Mouse (Mus musculus) liver, embryonic 16.5 days (tissue): ENCODE data around the gene Gm3285. TPM values are rescaled to one million over a fixed set of nuclear protein-coding genes. Genes with fewer than 3 reads are reported as not detected.

Experiments used
- ATAC-seq: fragments of 200-750 bp; cut with Nextera tagmentation; 2 replicates; pipeline ENCODE4 v1.8.0; 2017; ENCODE audit warnings: low read depth, mild to moderate bottlenecking, moderate number of reproducible peaks, moderate library complexity
- H3K27ac ChIP-seq: fragments of 300-500 bp; sonication (generic); 2 replicates; pipeline ENCODE4 v1.5.1; 2014; ENCODE audit warnings: mild to moderate bottlenecking, low read length
- H3K27me3 ChIP-seq: fragments of 300-500 bp; sonication (generic); 2 replicates; pipeline ENCODE4 v1.6.1; 2014; ENCODE audit warnings: low read depth, low read length, mixed read lengths; ENCODE audit not compliant: control insufficient read depth, insufficient read depth
- H3K36me3 ChIP-seq: fragments of 300-500 bp; sonication (generic); 2 replicates; pipeline ENCODE4 v1.6.1; 2014; ENCODE audit warnings: mild to moderate bottlenecking; ENCODE audit not compliant: control insufficient read depth, insufficient read depth
- H3K4me1 ChIP-seq: fragments of 300-500 bp; sonication (generic); 2 replicates; pipeline ENCODE4 v1.6.1; 2014; ENCODE audit warnings: low read depth, low read length, mixed read lengths; ENCODE audit not compliant: control insufficient read depth
- H3K4me2 ChIP-seq: fragments of 300-500 bp; sonication (generic); 2 replicates; pipeline ENCODE4 v1.6.1; 2014; ENCODE audit warnings: low read depth, low read length, mixed read lengths
- H3K4me3 ChIP-seq: fragments of 300-500 bp; sonication (generic); 2 replicates; pipeline ENCODE4 v1.5.1; 2014; ENCODE audit warnings: low read depth, mild to moderate bottlenecking, low read length
- H3K9ac ChIP-seq: fragments of 300-500 bp; sonication (generic); 2 replicates; pipeline ENCODE4 v1.6.1; 2014; ENCODE audit warnings: low read depth, low read length
- H3K9me3 ChIP-seq: fragments of 300-500 bp; sonication (generic); replicated peaks from 2 replicates; pipeline ENCODE4 v1.6.1; 2016; ENCODE audit warnings: low read length; ENCODE audit not compliant: control insufficient read depth
- WGBS: fragments of 180-500 bp; shearing (Covaris S2); extraction: QIAGEN DNeasy Blood & Tissue Kit; methylation state at CpG from one replicate; pipeline ENCODE4 v1.1.7; 2014; ENCODE audit not compliant: insufficient replicate concordance; 5-methylcytosine and 5-hydroxymethylcytosine counted together
- polyA plus RNA-seq: library from polyadenylated mRNA; unstranded; fragments of >200 nt; fragmentation: Nextera tagmentation; extraction: Ambion mirVana; gene quantifications from 2 replicates; pipeline ENCODE4 v1.2.1, GENCODE M21; 2015

Gm3285 gene
- polyA plus RNA-seq = not detected in 2 replicates

DNA sequence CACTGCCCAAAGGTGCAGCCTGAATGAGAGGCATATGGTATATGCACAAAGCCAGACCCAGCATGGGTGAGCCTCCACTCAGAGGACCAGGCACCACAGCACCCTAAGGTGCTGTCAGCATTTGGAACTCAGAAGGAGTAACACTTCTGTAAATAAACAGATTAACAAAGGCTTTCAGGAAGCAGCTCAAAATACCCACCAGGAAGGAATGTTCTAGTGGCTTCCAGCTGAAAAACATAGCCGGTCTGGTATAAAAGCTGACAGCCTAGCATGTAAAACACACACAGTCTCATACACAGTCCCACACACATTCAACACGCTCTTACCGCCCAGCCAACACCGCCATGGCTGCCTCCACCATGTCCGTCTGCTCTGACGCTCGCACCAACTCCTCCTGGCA lies at the start of gene Gm3285:
Gene Gm3285 (plus strand): TSS at position 301 of the 400 bp plus-strand sequence.
- WGBS = 42% methylated on average over 7 of the region's 7 CpGs
- ATAC-seq = no peak

DNA sequence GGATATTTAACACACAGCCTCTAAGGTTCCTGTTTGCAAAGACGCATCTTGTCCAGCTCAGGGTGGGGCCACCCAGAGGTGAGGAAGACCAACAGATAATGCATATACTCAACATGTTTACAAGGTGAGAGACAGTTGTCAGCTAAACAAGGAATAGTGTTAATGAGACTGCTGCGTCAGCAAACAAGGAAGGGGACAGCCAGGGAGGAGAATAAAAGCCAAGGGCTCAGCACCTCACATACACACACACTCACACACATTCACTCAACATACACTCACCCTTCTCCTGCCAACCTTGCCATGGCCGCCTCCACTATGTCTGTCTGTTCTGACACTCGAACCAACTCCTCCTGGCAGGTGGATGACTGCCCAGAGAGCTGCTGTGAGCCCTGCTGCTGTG lies 47.4 kb upstream of the Gm3285 start, which contains the start of gene Gm2696:
Gene Gm2696 (plus strand): TSS at position 301 of the 400 bp plus-strand sequence.
- H3K4me3 ChIP-seq = no peak within 1 kb of the TSS
- no peak within 1 kb of the TSS for H3K4me2 ChIP-seq
- H3K9ac ChIP-seq = no peak within 1 kb of the TSS
- no peaks in the 10 kb centered on the region for H3K9me3 ChIP-seq
- H3K27me3 ChIP-seq = no peaks in the 10 kb centered on the region
- ATAC-seq = no peak
- no peaks in the 10 kb centered on the region for H3K36me3 ChIP-seq
- H3K4me1 ChIP-seq = no peaks in the 10 kb centered on the region
- 37% methylated on average over 4 of the region's 4 CpGs for WGBS
- no peak within 1 kb of the TSS for H3K27ac ChIP-seq

More for the DNA sequence above, at the start of gene Gm3285:
- Histone ChIP-seq H3K9ac (no peak within 1 kb of the TSS), H3K4me1 (no peaks in the 10 kb centered on the region), H3K9me3 (no peaks in the 10 kb centered on the region), H3K4me2 (no peak within 1 kb of the TSS), H3K36me3 (no peaks in the 10 kb centered on the region), H3K27ac (no peak within 1 kb of the TSS), H3K27me3 (no peaks in the 10 kb centered on the region), H3K4me3 (no peak within 1 kb of the TSS)

DNA sequence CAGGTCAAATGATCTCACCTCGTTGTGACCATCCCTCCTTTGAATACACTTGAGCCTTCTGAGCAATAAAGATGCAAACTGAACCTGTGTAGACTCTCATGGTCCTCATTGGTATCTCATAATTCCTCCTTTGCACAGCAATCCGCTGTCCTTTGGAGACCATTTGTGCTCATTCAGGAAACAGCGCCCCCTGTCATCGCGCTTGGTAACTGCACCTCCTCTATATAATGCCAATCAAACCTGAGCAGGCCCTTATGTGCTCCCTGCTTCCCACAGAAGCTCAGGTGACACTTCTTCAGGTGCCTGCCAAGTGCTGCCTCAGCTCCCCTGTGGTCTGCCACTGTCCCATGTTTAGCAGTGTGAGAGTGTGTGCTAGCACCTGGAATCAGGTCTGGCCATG lies 46.3 kb upstream of the Gm3285 start:
- Histone ChIP-seq H3K9me3 (no peaks in the 10 kb centered on the region), H3K4me2 (no peak overlapping the region), H3K4me1 (no peaks in the 10 kb centered on the region), H3K27me3 (no peaks in the 10 kb centered on the region), H3K36me3 (no peaks in the 10 kb centered on the region), H3K27ac (no peak overlapping the region), H3K4me3 (no peak overlapping the region), H3K9ac (no peak overlapping the region)
- WGBS = 30% methylated on average over 5 of the region's 5 CpGs
- ATAC-seq = no peak

DNA sequence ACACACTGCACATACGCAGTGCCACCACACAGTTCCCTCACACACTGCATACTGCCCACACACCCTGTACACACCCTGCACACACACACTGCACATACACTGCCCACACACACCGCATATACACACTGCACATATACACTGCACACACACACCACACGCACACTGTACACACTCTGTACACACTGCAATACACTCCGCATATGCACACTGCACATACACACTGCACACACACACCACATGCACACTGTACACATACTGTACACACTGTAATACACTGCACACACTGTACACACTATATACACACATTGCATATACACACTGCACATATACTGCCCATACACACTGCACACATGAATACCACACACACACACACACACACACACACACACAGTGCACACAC lies 43.3 kb upstream of the Gm3285 start:
- H3K4me1 ChIP-seq = no peaks in the 10 kb centered on the region
- H3K4me3 ChIP-seq = no peak overlapping the region
- 80% methylated on average over 4 of the region's 4 CpGs for WGBS
- no peak for ATAC-seq
- H3K9me3 ChIP-seq = no peaks in the 10 kb centered on the region
- no peaks in the 10 kb centered on the region for H3K36me3 ChIP-seq
- H3K27ac ChIP-seq = no peak overlapping the region
- H3K9ac ChIP-seq = no peak overlapping the region
- no peaks in the 10 kb centered on the region for H3K27me3 ChIP-seq
- H3K4me2 ChIP-seq = no peak overlapping the region

DNA sequence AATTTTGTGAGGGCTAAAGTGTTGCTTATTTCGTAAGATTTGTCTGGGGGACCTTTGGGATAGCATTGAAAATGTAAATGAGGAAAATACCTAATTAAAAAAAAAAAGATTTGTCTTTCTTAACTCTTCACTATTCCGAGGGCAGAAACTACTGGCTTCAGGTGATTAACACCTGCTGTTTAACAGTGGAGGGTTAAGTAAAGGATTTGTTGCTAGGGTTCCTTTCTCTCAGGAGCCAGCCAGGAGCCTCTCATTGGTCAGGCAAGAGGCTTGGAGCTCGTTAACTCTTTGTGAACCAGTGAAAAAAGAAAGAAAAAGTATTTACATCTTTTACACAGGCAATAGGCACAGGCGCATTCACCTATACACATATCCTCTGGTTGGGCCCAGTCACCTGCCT lies 42.6 kb upstream of the Gm3285 start:
- H3K27ac ChIP-seq = no peak overlapping the region
- H3K27me3 ChIP-seq = no peaks in the 10 kb centered on the region
- no peaks in the 10 kb centered on the region for H3K9me3 ChIP-seq
- no peak overlapping the region for H3K4me3 ChIP-seq
- no peak overlapping the region for H3K4me2 ChIP-seq
- ATAC-seq = no peak
- H3K9ac ChIP-seq = no peak overlapping the region
- no peaks in the 10 kb centered on the region for H3K36me3 ChIP-seq
- 46% methylated on average over 4 of the region's 4 CpGs for WGBS
- no peaks in the 10 kb centered on the region for H3K4me1 ChIP-seq

DNA sequence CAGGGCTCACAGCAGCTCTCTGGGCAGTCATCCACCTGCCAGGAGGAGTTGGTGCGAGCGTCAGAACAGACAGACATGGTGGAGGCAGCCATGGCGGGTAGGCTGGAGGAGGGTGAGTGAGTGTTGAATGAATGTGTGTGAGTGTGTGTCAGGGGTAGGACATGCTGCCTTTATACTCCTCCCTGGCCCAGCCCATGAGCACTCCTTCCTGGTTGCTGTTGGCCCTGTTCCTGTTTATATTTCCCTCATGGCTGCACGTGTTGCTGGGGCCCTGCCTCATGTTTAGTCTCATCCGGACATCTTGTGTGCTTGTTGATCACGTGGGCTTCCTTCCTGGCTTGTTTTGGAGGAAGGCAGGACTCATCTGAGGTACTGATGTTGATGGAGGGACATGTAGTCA lies 34.8 kb upstream of the Gm3285 start, which contains the start of gene Krtap10-4:
Gene Krtap10-4 (minus strand): TSS at position 145 of the 400 bp plus-strand sequence.
- no peaks in the 10 kb centered on the region for H3K9me3 ChIP-seq
- H3K27me3 ChIP-seq = no peaks in the 10 kb centered on the region
- H3K4me3 ChIP-seq = no peak within 1 kb of the TSS
- H3K4me1 ChIP-seq = no peaks in the 10 kb centered on the region
- no peak within 1 kb of the TSS for H3K9ac ChIP-seq
- ATAC-seq = no peak
- no peak within 1 kb of the TSS for H3K27ac ChIP-seq
- H3K4me2 ChIP-seq = no peak within 1 kb of the TSS
- whole genome bisulfite sequencing = 41% methylated on average over 6 of the region's 6 CpGs
- H3K36me3 ChIP-seq = no peaks in the 10 kb centered on the region

DNA sequence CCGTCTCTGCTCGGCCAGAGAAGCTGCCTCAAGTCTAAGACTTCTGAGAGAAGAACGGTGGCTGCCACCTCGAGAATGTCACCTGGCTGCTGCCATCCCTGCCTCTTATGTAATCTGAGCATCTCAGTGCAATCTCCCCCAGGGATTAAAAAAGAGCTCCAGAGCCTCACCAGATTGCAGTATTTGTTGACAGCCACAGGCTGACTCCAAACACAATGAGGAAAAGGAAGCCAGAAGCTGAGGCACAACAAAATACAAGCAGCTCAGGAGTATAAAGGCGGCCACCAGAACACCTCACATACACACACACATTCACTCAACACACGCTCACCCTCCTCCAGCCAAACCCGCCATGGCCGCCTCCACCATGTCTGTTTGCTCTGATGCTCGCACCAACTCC lies 26.1 kb upstream of the Gm3285 start, which contains the start of gene Krtap10-10:
Gene Krtap10-10 (plus strand): TSS at position 301 of the 400 bp plus-strand sequence.
- no peak within 1 kb of the TSS for H3K9ac ChIP-seq
- no peak for ATAC-seq
- WGBS = 48% methylated on average over 9 of the region's 9 CpGs

DNA sequence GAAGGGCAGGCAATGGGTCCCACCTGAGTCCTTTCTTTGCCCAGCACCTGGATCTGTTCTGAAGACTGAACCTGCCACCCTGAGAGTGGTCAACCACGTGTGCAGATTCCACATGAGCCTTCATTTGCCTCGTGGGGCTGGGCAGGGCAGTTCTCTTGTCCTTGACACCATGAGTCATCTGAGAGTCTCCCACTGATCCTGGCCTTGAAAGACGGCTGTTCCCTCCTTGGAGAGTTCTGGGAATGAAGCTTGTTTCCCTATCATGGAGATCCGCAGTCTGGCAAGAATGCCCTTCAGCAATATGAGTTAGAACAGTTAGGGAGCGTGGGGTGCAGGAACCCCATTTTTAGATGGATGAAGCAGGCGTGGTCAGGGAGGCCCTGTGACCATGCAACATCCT lies 22.8 kb upstream of the Gm3285 start:
- no peaks in the 10 kb centered on the region for H3K9me3 ChIP-seq
- no peaks in the 10 kb centered on the region for H3K36me3 ChIP-seq
- no peaks in the 10 kb centered on the region for H3K4me1 ChIP-seq
- ATAC-seq = no peak
- no peak overlapping the region for H3K9ac ChIP-seq
- no peak overlapping the region for H3K4me3 ChIP-seq
- H3K4me2 ChIP-seq = no peak overlapping the region
- H3K27ac ChIP-seq = no peak overlapping the region
- H3K27me3 ChIP-seq = no peaks in the 10 kb centered on the region
- 53% methylated on average over 6 of the region's 6 CpGs for WGBS

More for the DNA sequence above, 26.1 kb upstream of the Gm3285 start, which contains the start of gene Krtap10-10:
- no peaks in the 10 kb centered on the region for H3K4me1 ChIP-seq
- H3K9me3 ChIP-seq = no peaks in the 10 kb centered on the region
- no peaks in the 10 kb centered on the region for H3K36me3 ChIP-seq
- H3K4me3 ChIP-seq = no peak within 1 kb of the TSS
- no peak within 1 kb of the TSS for H3K4me2 ChIP-seq
- no peaks in the 10 kb centered on the region for H3K27me3 ChIP-seq
- H3K27ac ChIP-seq = no peak within 1 kb of the TSS

DNA sequence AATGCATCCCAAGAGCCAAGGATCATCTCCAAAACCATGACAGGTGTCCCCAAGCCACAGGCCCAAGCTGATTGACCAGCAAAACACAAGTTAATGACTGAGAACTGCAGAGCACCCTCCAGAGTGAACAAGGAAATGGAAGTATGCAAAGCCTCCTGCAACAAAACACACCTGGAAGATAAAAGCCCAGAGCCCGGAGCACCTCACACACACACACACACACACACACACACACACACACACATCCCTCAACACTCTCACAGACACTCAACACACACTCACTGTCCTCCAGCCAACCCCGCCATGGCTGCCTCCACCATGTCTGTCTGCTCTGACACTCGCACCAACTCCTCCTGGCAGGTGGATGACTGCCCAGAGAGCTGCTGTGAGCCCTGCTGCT lies 15.3 kb upstream of the Gm3285 start, which contains the start of gene Gm36176:
Gene Gm36176 (plus strand): TSS at position 301 of the 400 bp plus-strand sequence.
- WGBS = 61% methylated on average over 2 of the region's 3 CpGs
- Histone ChIP-seq H3K27ac (no peak within 1 kb of the TSS), H3K27me3 (no peaks in the 10 kb centered on the region), H3K4me1 (no peaks in the 10 kb centered on the region), H3K9me3 (no peaks in the 10 kb centered on the region), H3K36me3 (no peaks in the 10 kb centered on the region), H3K9ac (no peak within 1 kb of the TSS), H3K4me3 (no peak within 1 kb of the TSS), H3K4me2 (no peak within 1 kb of the TSS)
- no peak for ATAC-seq
